Mouse (Mus musculus) brain, embryonic 14.5 days (tissue): ENCODE data around the gene Osbp. TPM values are rescaled to one million over a fixed set of nuclear protein-coding genes. Genes with fewer than 3 reads are reported as not detected.

Source experiments
- DNase-seq: peaks from one replicate; pipeline ENCODE4 v3.0.0-alpha.2; 2011; ENCODE audit warnings: low read depth
- CTCF ChIP-seq: fragments of 200-500 bp; IDR thresholded peaks from 2 replicates; pipeline ENCODE4 v1.5.1; 2012; ENCODE audit warnings: inconsistent platforms, mild to moderate bottlenecking, moderate library complexity, borderline replicate concordance; ENCODE audit not compliant: insufficient read depth, insufficient read length; ENCODE audit errors: extremely low read depth
- POLR2A ChIP-seq: fragments of 200-500 bp; IDR thresholded peaks from 2 replicates; pipeline ENCODE4 v1.6.1; 2012; ENCODE audit warnings: mild to moderate bottlenecking, inconsistent platforms, borderline replicate concordance; ENCODE audit not compliant: poor library complexity, insufficient read depth, insufficient read length, severe bottlenecking; ENCODE audit errors: extremely low read depth
- polyA plus RNA-seq: library from polyadenylated mRNA; depleted of rRNA; stranded (reverse); fragments of >200 nt; gene quantifications from 2 replicates; pipeline ENCODE4 v1.2.3, GENCODE M21; 2012

Gene Osbp
- polyA plus RNA-seq, 1 experiment: 35.8 TPM

- peak; percentile 45; the same call in 1 of the 2 replicates for TF ChIP-seq CTCF
- TF ChIP-seq POLR2A: no peak
- DNase-seq: peak; percentile 51
Observed at GRCm38 (mm10) chr19:12007105-12007931, 41.6 kb downstream of the Osbp start.

DNA sequence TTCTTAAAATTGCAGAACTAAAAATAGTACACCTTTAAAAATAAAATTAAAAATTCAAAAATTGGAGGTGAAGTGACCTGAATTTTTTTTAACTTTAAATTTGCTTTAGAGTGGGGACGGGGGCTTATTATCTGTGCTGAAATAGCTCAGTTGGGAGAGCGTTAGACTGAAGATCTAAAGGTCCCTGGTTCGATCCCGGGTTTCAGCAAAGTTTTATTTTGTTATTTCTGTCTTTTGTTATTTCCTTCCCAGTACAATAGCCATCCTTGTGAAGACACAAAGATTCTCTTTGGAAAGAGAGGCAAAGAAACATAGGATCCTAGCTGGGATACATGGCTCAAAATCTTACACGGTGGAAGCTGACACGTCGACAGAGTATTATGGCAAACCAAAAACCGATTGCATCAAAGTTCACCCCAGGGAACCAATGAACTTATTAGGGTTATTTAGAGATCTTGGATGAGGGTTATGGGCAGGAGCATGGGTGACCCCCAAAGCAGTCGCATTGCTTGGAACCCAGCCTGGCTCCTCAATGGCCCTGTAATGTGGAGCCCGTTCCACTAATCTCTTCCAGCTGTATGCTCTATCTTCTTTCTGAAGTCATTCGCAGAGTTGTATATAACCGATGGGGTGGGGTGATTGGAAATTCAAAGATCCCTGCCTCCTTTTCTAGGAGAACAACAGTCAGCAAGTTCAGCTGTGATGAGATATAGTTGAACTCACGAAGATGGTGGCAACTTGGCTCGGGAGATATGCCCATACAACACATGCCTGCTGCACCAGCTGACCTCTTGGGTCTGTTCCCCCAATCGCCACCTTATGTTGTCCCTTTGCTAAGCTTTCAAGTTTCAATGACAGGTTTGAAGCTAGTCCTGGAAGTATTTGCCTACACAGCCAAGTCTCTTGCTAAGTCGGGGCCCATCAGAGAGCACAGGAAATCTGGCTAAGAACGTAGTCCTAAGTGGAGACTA, 43.0 kb downstream of the Osbp start:
- peak; percentile 14 for DNase-seq
- TF ChIP-seq CTCF (no peak), POLR2A (no peak)

DNA sequence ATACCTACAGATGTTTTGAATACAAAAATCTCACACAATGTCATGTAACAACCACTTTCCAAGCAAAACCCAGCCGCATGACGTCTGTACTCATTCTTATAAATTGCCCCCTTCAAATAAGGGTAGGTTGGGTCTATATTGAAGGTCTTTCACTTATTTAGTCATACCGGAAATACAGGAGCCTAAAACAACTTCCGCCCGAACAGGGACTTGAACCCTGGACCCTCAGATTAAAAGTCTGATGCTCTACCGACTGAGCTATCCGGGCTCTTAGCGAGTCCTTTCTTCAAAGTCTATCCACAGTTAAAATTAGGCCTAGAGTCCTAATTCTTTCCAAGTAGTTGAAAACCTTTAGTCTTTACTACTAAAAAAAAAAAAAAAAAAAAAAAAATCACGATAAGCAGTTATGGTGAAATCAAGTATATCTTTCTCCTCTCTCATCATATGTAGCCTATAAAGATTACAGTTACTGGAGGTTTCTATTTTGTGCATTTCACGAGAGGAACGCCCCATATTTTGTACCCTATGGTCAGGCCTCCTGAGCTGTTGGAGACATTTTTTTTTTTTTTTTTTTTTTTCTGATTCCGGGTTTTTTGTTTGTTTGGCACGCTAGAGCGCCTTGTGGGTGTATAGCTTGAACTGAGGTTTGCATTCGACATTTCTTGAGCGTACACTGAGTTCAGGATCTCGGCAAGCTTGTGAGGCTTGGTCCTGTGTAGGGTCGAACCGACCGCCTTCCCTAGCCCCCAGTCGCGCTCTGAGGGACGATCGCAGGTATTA, 44.0 kb downstream of the Osbp start:
- DNase-seq: peak; percentile 87
- TF ChIP-seq CTCF (no peak), POLR2A (no peak)

- TF ChIP-seq POLR2A (peak; percentile 42; the same call in 1 of the 2 replicates), CTCF (no peak)
- peak; percentile 82 for DNase-seq
Observed at GRCm38 (mm10) chr19:12010281-12010771, 44.6 kb downstream of the Osbp start.

- TF ChIP-seq CTCF: no peak
- no peak for TF ChIP-seq POLR2A
- peak; percentile 96 for DNase-seq
Observed at GRCm38 (mm10) chr19:12010916-12011559, 45.3 kb downstream of the Osbp start.

DNA sequence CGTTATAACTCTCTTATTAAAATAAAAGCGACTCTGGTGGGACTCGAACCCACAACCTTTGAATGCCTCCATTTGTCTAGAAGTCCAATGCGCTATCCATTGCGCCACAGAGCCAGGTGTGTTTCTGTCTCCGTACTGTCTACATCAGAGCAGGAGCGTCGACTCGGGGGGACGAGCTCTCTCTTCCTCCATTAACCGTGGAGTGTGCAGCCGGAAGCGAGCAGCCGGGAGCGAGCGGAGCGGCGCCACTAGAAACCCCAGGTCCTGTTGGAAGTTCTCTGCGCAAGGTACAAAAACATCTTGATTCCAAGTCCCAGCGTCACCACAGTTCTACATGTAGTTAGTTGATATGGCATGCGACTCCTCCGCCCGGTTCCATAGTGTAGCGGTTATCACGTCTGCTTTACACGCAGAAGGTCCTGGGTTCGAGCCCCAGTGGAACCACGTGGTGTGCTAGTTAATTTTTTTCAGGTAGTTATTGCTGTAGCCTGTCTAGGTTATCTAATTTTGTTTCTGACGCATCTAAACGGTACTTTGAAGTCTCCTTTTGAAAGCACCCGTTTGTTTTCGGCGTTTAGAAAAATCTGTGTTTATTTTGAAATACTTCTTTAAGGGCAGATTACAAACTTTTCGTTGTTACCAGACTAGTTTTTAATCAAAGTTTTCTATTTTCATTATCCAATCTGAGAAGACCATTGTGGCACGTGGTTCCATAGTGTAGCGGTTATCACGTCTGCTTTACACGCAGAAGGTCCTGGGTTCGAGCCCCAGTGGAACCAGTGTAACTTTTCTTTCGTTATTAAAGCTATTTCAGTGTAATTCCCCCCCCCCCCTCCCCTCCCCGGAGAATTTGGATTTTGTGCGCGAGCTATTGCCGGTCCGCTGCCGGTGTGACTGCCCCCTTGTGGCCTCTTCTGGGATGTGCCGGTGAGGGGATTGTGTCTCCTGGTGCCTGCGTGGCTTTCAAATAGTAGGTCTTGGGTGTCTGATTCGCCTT, 46.1 kb downstream of the Osbp start:
- DNase-seq: peak; percentile 95
- peak; percentile 83 for TF ChIP-seq CTCF
- TF ChIP-seq POLR2A: no peak

- no peak for TF ChIP-seq CTCF
- TF ChIP-seq POLR2A: no peak
- DNase-seq: no peak
Observed at GRCm38 (mm10) chr19:12012615-12013014, 46.9 kb downstream of the Osbp start.

GRCm38 (mm10) chr19:12013228-12013627, 47.5 kb downstream of the Osbp start:
- DNase-seq: peak; percentile 44
- TF ChIP-seq CTCF: no peak
- TF ChIP-seq POLR2A: no peak

GRCm38 (mm10) chr19:12015708-12016107, 50.0 kb downstream of the Osbp start:
- TF ChIP-seq CTCF (peak; percentile 49; the same call in 1 of the 2 replicates), POLR2A (no peak)
- peak; percentile 17 for DNase-seq
